24 mouse cellular contexts compared by ENCODE assay signal in genomic region chr3:58798245-58798644, GRCm38 (mm10). TPM values are rescaled to one million over a fixed set of nuclear protein-coding genes. Genes with fewer than 3 reads are reported as not detected.
DNase-seq lines count a peak whose midpoint lies in the region; ATAC-seq and TF ChIP-seq lines count a peak whose summit lies in the region.
"Had no signal": no experiment of that assay in that cellular context is flagged by ENCODE, and none has a peak within 500 bp of the region (broad histone marks: within the 10 kb centered on the region; RNA-seq: fewer than 3 reads in every experiment).

No protein-coding gene starts in this region.

- no peak overlapping the region for H3K27ac ChIP-seq in forebrain, postnatal 0 days (ENCODE audit: low read depth, low read length)
- no peak overlapping the region for H3K27ac ChIP-seq in forebrain, embryonic 12.5 days
- H3K27ac ChIP-seq in hindbrain, embryonic 15.5 days (replicated peaks): no peak overlapping the region
- H3K27ac ChIP-seq in hindbrain, embryonic 13.5 days: no peak overlapping the region
- H3K27ac ChIP-seq in midbrain, postnatal 0 days (ENCODE audit: low read depth, low read length): no peak overlapping the region
- H3K27ac ChIP-seq in midbrain, embryonic 11.5 days (ENCODE audit: low read depth, low read length): no peak overlapping the region
- H3K27ac ChIP-seq: embryonic facial prominence, embryonic 12.5 days; forebrain, embryonic 13.5 days; heart, embryonic 15.5 days; hindbrain, embryonic 10.5 days; intestine, embryonic 15.5 days had no signal

- H3K9ac ChIP-seq in forebrain, postnatal 0 days: no peak overlapping the region
- no peak overlapping the region for H3K9ac ChIP-seq in forebrain, embryonic 12.5 days
- H3K9ac ChIP-seq in hindbrain, embryonic 15.5 days: no peak overlapping the region
- H3K9ac ChIP-seq in hindbrain, embryonic 13.5 days: no peak overlapping the region
- no peak overlapping the region for H3K9ac ChIP-seq in midbrain, postnatal 0 days (replicated peaks; ENCODE audit: low read length, poor library complexity, severe bottlenecking)
- H3K9ac ChIP-seq in midbrain, embryonic 11.5 days (ENCODE audit: low read length): no peak overlapping the region
- H3K9ac ChIP-seq: embryonic facial prominence, embryonic 12.5 days; forebrain, embryonic 13.5 days; heart, embryonic 15.5 days; intestine, embryonic 15.5 days had no signal

- H3K9me3 ChIP-seq in forebrain, postnatal 0 days (ENCODE audit: low read length): no peaks in the 10 kb centered on the region
- no peaks in the 10 kb centered on the region for H3K9me3 ChIP-seq in forebrain, embryonic 12.5 days
- H3K9me3 ChIP-seq in hindbrain, embryonic 15.5 days: no peaks in the 10 kb centered on the region
- no peaks in the 10 kb centered on the region for H3K9me3 ChIP-seq in hindbrain, embryonic 13.5 days
- H3K9me3 ChIP-seq in midbrain, postnatal 0 days (ENCODE audit: low read length): no peaks in the 10 kb centered on the region
- no peaks in the 10 kb centered on the region for H3K9me3 ChIP-seq in midbrain, embryonic 11.5 days (ENCODE audit: control insufficient read depth, low read length)
- H3K9me3 ChIP-seq: embryonic facial prominence, embryonic 12.5 days; forebrain, embryonic 13.5 days; heart, embryonic 15.5 days; hindbrain, embryonic 10.5 days; intestine, embryonic 15.5 days had no signal

- no peaks in the 10 kb centered on the region for H3K27me3 ChIP-seq in forebrain, postnatal 0 days (ENCODE audit: insufficient read depth, low read length)
- H3K27me3 ChIP-seq in forebrain, embryonic 12.5 days: no peaks in the 10 kb centered on the region
- H3K27me3 ChIP-seq in hindbrain, embryonic 15.5 days: no peaks in the 10 kb centered on the region
- H3K27me3 ChIP-seq in hindbrain, embryonic 13.5 days: no peaks in the 10 kb centered on the region
- H3K27me3 ChIP-seq in midbrain, postnatal 0 days (ENCODE audit: insufficient read depth, low read length): no peaks in the 10 kb centered on the region
- no peaks in the 10 kb centered on the region; the same call in 1 of the 2 replicates for H3K27me3 ChIP-seq in midbrain, embryonic 11.5 days (ENCODE audit: control insufficient read depth, insufficient read depth, low read length)
- H3K27me3 ChIP-seq: embryonic facial prominence, embryonic 12.5 days; forebrain, embryonic 13.5 days; heart, embryonic 15.5 days; intestine, embryonic 15.5 days had no signal

- H3K36me3 ChIP-seq in forebrain, postnatal 0 days (ENCODE audit: insufficient read depth): no peaks in the 10 kb centered on the region
- no peaks in the 10 kb centered on the region for H3K36me3 ChIP-seq in forebrain, embryonic 12.5 days (replicated peaks)
- H3K36me3 ChIP-seq in hindbrain, embryonic 15.5 days: no peaks in the 10 kb centered on the region
- no peaks in the 10 kb centered on the region for H3K36me3 ChIP-seq in hindbrain, embryonic 13.5 days
- no peaks in the 10 kb centered on the region for H3K36me3 ChIP-seq in midbrain, postnatal 0 days (ENCODE audit: insufficient read depth, low read length)
- H3K36me3 ChIP-seq in midbrain, embryonic 11.5 days (ENCODE audit: control insufficient read depth, insufficient read depth, low read length): no peaks in the 10 kb centered on the region
- H3K36me3 ChIP-seq: embryonic facial prominence, embryonic 12.5 days; heart, embryonic 15.5 days; hindbrain, embryonic 10.5 days; intestine, embryonic 15.5 days had no signal

- DNase-seq in forebrain, postnatal 0 days: peak; percentile 10
- DNase-seq in midbrain, postnatal 0 days (ENCODE audit: low spot score): peak; percentile 10
- no peak for DNase-seq in midbrain, embryonic 11.5 days (ENCODE audit: low spot score, missing footprints)
- no peak for DNase-seq in gastrocnemius, postnatal 25 days
- DNase-seq: adrenal gland, postnatal 10 days; cerebellum, adult 11-12 months; cerebellum, adult 9-10 months; cerebellum, postnatal 25 days; gastrocnemius, postnatal 14 days; heart, postnatal 14 days had no signal

- no peaks in the 10 kb centered on the region for H3K4me1 ChIP-seq in forebrain, postnatal 0 days (ENCODE audit: insufficient read depth)
- H3K4me1 ChIP-seq in forebrain, embryonic 12.5 days: no peaks in the 10 kb centered on the region
- H3K4me1 ChIP-seq in hindbrain, embryonic 15.5 days (replicated peaks): 0 out of 2 replicates have a peak, but pooled peaks cover 3% of the 10 kb centered on the region
- H3K4me1 ChIP-seq in hindbrain, embryonic 13.5 days (replicated peaks): no peaks in the 10 kb centered on the region
- 0 out of 2 replicates have a peak, but pooled peaks cover 2% of the 10 kb centered on the region for H3K4me1 ChIP-seq in midbrain, postnatal 0 days (ENCODE audit: insufficient read depth, low read length)
- no peaks in the 10 kb centered on the region for H3K4me1 ChIP-seq in midbrain, embryonic 11.5 days (ENCODE audit: control insufficient read depth, insufficient read depth, low read length)
- H3K4me1 ChIP-seq: embryonic facial prominence, embryonic 12.5 days; forebrain, embryonic 13.5 days; heart, embryonic 15.5 days; hindbrain, embryonic 10.5 days; intestine, embryonic 15.5 days had no signal

- ATAC-seq in forebrain, postnatal 0 days: peak; percentile 51
- ATAC-seq in forebrain, embryonic 12.5 days (ENCODE audit: low FRiP score): no peak
- ATAC-seq in hindbrain, embryonic 15.5 days (ENCODE audit: low FRiP score, low read depth): peak; percentile 51; the same call in 1 of the 2 replicates
- ATAC-seq in hindbrain, embryonic 13.5 days (ENCODE audit: low FRiP score): no peak
- ATAC-seq in midbrain, postnatal 0 days (ENCODE audit: low FRiP score): no peak
- ATAC-seq in midbrain, embryonic 11.5 days (ENCODE audit: low FRiP score): no peak
- ATAC-seq: forebrain, embryonic 13.5 days; intestine, embryonic 15.5 days had no signal

- no peak overlapping the region for H3K4me3 ChIP-seq in forebrain, postnatal 0 days (ENCODE audit: low read depth, low read length)
- no peak overlapping the region for H3K4me3 ChIP-seq in forebrain, embryonic 12.5 days (replicated peaks)
- no peak overlapping the region for H3K4me3 ChIP-seq in hindbrain, embryonic 15.5 days
- H3K4me3 ChIP-seq in hindbrain, embryonic 13.5 days: no peak overlapping the region
- H3K4me3 ChIP-seq in midbrain, postnatal 0 days (ENCODE audit: low read depth, low read length): no peak overlapping the region
- H3K4me3 ChIP-seq in midbrain, embryonic 11.5 days (ENCODE audit: low read depth, low read length): no peak overlapping the region
- H3K4me3 ChIP-seq: embryonic facial prominence, embryonic 12.5 days; forebrain, embryonic 13.5 days; heart, embryonic 15.5 days; hindbrain, embryonic 10.5 days; intestine, embryonic 15.5 days had no signal

- H3K4me2 ChIP-seq in forebrain, postnatal 0 days (ENCODE audit: low read depth): no peak overlapping the region
- no peak overlapping the region for H3K4me2 ChIP-seq in forebrain, embryonic 12.5 days
- no peak overlapping the region for H3K4me2 ChIP-seq in hindbrain, embryonic 15.5 days
- H3K4me2 ChIP-seq in hindbrain, embryonic 13.5 days: no peak overlapping the region
- H3K4me2 ChIP-seq in midbrain, postnatal 0 days (ENCODE audit: low read depth, low read length, poor library complexity, severe bottlenecking): no peak overlapping the region
- no peak overlapping the region for H3K4me2 ChIP-seq in midbrain, embryonic 11.5 days
- H3K4me2 ChIP-seq: embryonic facial prominence, embryonic 12.5 days; forebrain, embryonic 13.5 days; heart, embryonic 11.5 days; heart, embryonic 15.5 days; intestine, embryonic 15.5 days had no signal

- 77% methylated on average over 8 of the region's 8 CpGs for WGBS in forebrain, postnatal 0 days
- 89% methylated on average over 8 of the region's 8 CpGs for WGBS in forebrain, embryonic 12.5 days
- WGBS in hindbrain, embryonic 15.5 days: 60% methylated on average over 8 of the region's 8 CpGs
- WGBS in hindbrain, embryonic 13.5 days: 81% methylated on average over 8 of the region's 8 CpGs
- 63% methylated on average over 8 of the region's 8 CpGs for WGBS in midbrain, postnatal 0 days
- 86% methylated on average over 8 of the region's 8 CpGs for WGBS in midbrain, embryonic 11.5 days

- TF ChIP-seq CTCF in forebrain, postnatal 0 days (IDR thresholded peaks at IDR 0.05; ENCODE audit: low read depth): no peak
- TF ChIP-seq CTCF in midbrain, postnatal 0 days (IDR thresholded peaks at IDR 0.05): no peak

RNA-seq across cellular contexts. Expression of gene Mindy4b-ps, which starts 23.9 kb away (rescaled TPM):
- 0.05 and 0.23 TPM in 2 replicates for total RNA-seq in forebrain, postnatal 0 days (2014; rRNA removed)
- 0.10 and 0.15 TPM in 2 replicates for polyA plus RNA-seq in forebrain, postnatal 0 days (2015; fragmentation: Nextera tagmentation; extraction: Ambion mirVana)
- not detected in 2 replicates for polyA plus RNA-seq in forebrain, embryonic 12.5 days (2016; fragmentation: Nextera tagmentation; extraction: Ambion mirVana)
- polyA plus RNA-seq in hindbrain, embryonic 15.5 days (2015; fragmentation: Nextera tagmentation; extraction: Ambion mirVana): 0.07 TPM in 1 of 2 replicates, not detected in the other
- polyA plus RNA-seq in hindbrain, embryonic 13.5 days (2015; fragmentation: Nextera tagmentation; extraction: Ambion mirVana): not detected in 2 replicates
- total RNA-seq in midbrain, postnatal 0 days (2014; rRNA removed): 0.24 TPM in 1 of 2 replicates, not detected in the other
- 0.11 and 0.52 TPM in 2 replicates for polyA plus RNA-seq in midbrain, postnatal 0 days (2015; fragmentation: Nextera tagmentation; extraction: Ambion mirVana)
- not detected in 2 replicates for polyA plus RNA-seq in midbrain, embryonic 11.5 days (2014; fragmentation: Nextera tagmentation; extraction: Ambion mirVana)
- not detected for total RNA-seq in gastrocnemius, postnatal 25 days (2021)
- total RNA-seq: adrenal gland, postnatal 10 days; adrenal gland, postnatal 4 days; gastrocnemius, adult 18-20 months; gastrocnemius, postnatal 14 days; granulocyte monocyte progenitor cell, adult 5-6 weeks; MEL had no signal
- polyA plus RNA-seq: C2C12; embryonic facial prominence, embryonic 12.5 days; heart, embryonic 11.5 days; hindbrain, embryonic 10.5 days; intestine, embryonic 15.5 days had no signal

Comparison
In these comparisons a context has a peak if more than half of its experiments do, and no peak if none do; other contexts are left out.
1. ATAC-seq: peak in forebrain, postnatal 0 days (single experiment) and hindbrain, embryonic 15.5 days (single experiment); none in forebrain, embryonic 12.5 days (single experiment), hindbrain, embryonic 13.5 days (single experiment), midbrain, postnatal 0 days (single experiment) and midbrain, embryonic 11.5 days (single experiment).
2. DNase-seq: peak in forebrain, postnatal 0 days (single experiment) and midbrain, postnatal 0 days (single experiment); none in midbrain, embryonic 11.5 days (single experiment) and gastrocnemius, postnatal 25 days (single experiment).